Mouse (Mus musculus) gastrocnemius, postnatal 14 days (tissue): ENCODE data around the gene Qser1. TPM values are rescaled to one million over a fixed set of nuclear protein-coding genes. Genes with fewer than 3 reads are reported as not detected.

Experiments
- DNase-seq: peaks from one replicate; pipeline ENCODE4 v3.0.0; 2021; ENCODE audit warnings: mixed read lengths
- intact Hi-C: fragments of 180-260 bp; cut with DNase I; formaldehyde crosslinking; loops from one replicate; pipeline ENCODE4 v1.15.1; 2025; ENCODE audit warnings: low total_unique reads
- total RNA-seq, 2 experiments: library from RNA; stranded (reverse); gene quantifications; 2 replicates each; pipeline ENCODE4 v1.2.3; 2021

Qser1 gene
- total RNA-seq, 2 experiments from 2014 or later, result 27.2 to 28.4 TPM

- intact Hi-C loops, result no loop called here
These were observed 75.4 kb downstream of the Qser1 start for GRCm38 (mm10) chr2:104741015-104741758.

GRCm38 (mm10) chr2:104740248-104740949, 76.2 kb downstream of the Qser1 start:
- DNase-seq, result no peak
- intact Hi-C loops, result no loop called here

More at GRCm38 (mm10) chr2:104741015-104741758, 75.4 kb downstream of the Qser1 start:
- DNase-seq, result no peak

- intact Hi-C loops, result no loop called here
- DNase-seq, result no peak
These were observed 76.9 kb downstream of the Qser1 start for GRCm38 (mm10) chr2:104739691-104740090.

GRCm38 (mm10) chr2:104736241-104736640, 80.3 kb downstream of the Qser1 start:
- intact Hi-C loops, result no loop called here
- no peak for DNase-seq

GRCm38 (mm10) chr2:104732562-104733256, 83.9 kb downstream of the Qser1 start:
- no peak for DNase-seq
- intact Hi-C loops, result no loop called here

GRCm38 (mm10) chr2:104732033-104732444, 84.5 kb downstream of the Qser1 start:
- intact Hi-C loops, result no loop called here
- DNase-seq, result no peak

GRCm38 (mm10) chr2:104727369-104727768, 89.2 kb downstream of the Qser1 start:
- DNase-seq, result no peak
- intact Hi-C loops, result no loop called here

- intact Hi-C loops, result no loop called here
- DNase-seq, result no peak
These were observed 94.5 kb downstream of the Qser1 start for GRCm38 (mm10) chr2:104722021-104722420.

- no peak for DNase-seq
- intact Hi-C loops, result no loop called here
These were observed 98.7 kb downstream of the Qser1 start for GRCm38 (mm10) chr2:104717827-104718226.

- intact Hi-C loops, result no loop called here
- DNase-seq, result no peak
These were observed 99.3 kb downstream of the Qser1 start for GRCm38 (mm10) chr2:104717231-104717735.

GRCm38 (mm10) chr2:104716279-104716678, 100.3 kb downstream of the Qser1 start, which contains the start of gene Pin1rt1:
TSS of gene Pin1rt1 (minus strand) at chr2:104716379.
- intact Hi-C loops, result no loop called here
- no peak for DNase-seq

GRCm38 (mm10) chr2:104714254-104714691, 102.3 kb downstream of the Qser1 start:
- DNase-seq, result peak; percentile 42
- intact Hi-C loops, result no loop called here

- no peak for DNase-seq
- intact Hi-C loops, result no loop called here
These were observed 104.1 kb downstream of the Qser1 start for GRCm38 (mm10) chr2:104712486-104712809.

- intact Hi-C loops, result no loop called here
- DNase-seq, result peak; percentile 42
These were observed 104.7 kb downstream of the Qser1 start, which contains the start of gene Tcp11l1 for GRCm38 (mm10) chr2:104711585-104712485. TSS of gene Tcp11l1 (minus strand) at chr2:104712169.

- intact Hi-C loops, result no loop called here
- DNase-seq, result no peak
These were observed 105.7 kb downstream of the Qser1 start for GRCm38 (mm10) chr2:104710670-104711370.

- intact Hi-C loops, result no loop called here
- DNase-seq, result no peak
These were observed 106.7 kb downstream of the Qser1 start for GRCm38 (mm10) chr2:104709786-104710337.
